Mouse (Mus musculus): ENCODE measurements at regions not wholly inside any gene's neighbourhood (a gene's known extent, or its start where the extent isn't known, plus 50 kb on each side); places are given as distances from the start of the nearest gene placed in this dataset.
"Not testable (repeated sequence)": the region's sequence is repeated elsewhere in the genome, so short reads cannot be mapped to it uniquely, and the experiment has no call there.

DNA sequence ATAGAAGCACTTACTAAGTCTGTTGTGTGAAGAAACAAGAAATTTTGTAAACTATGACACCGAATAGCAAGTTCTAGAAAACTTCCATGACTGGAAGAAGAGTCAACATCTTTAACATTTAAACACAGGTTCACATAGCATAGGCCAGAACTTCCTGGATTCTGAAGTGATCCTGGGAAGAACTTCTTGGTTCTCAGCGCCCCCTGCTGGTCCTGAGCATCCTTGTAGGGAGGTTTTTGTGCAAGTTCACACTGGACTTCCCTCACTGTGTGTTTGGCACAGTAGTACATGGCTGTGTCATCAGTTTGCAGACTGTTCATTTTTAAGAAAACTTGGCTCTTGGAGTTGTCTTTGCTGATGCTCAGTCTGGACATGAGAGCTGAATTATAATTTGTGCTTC is 335.1 kb downstream of the Adam6a start:
- DNase-seq: no peak
- H3K27me3 ChIP-seq (ENCODE audit: control insufficient read depth, insufficient read depth, low read length): no peaks in the 10 kb centered on the region
- TF ChIP-seq CTCF (IDR thresholded peaks at IDR 0.05; ENCODE audit: borderline replicate concordance, insufficient read depth, low read depth, low read length): no peak
- TF ChIP-seq POLR2A (IDR thresholded peaks at IDR 0.05; ENCODE audit: borderline replicate concordance, insufficient read depth, low read length): no peak
- no peaks in the 10 kb centered on the region for H3K4me1 ChIP-seq (ENCODE audit: control insufficient read depth, insufficient read depth, low read length)
- no peak overlapping the region for H3K27ac ChIP-seq (ENCODE audit: insufficient read depth, low read length)
- H3K4me3 ChIP-seq (replicated peaks; ENCODE audit: insufficient read depth, low read depth, low read length): no peak overlapping the region
- 18% methylated on average over 2 of the region's 2 CpGs for WGBS

DNA sequence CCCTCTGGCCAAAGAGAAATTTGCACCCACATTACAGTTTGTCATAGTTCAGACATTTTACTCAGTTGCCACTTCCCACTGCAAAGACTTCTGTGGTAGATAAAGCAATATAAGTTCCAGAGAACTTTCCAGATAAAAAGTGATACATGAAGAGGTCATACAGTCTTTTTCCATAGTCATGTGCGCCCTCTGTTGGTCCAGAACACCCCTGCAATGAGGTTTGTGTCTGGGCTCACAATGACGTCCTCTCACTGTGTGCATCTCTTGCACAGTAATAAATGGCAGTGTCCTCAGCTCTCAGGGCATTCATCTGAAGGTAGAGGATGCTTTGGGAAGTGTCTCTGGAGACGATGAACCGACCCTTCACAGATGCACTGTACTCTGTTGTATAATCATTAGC is 352.4 kb downstream of the Adam6a start:
- H3K27me3 ChIP-seq (ENCODE audit: control insufficient read depth, insufficient read depth, low read length): no peaks in the 10 kb centered on the region
- no peak overlapping the region for H3K4me3 ChIP-seq (replicated peaks; ENCODE audit: insufficient read depth, low read depth, low read length)
- no peaks in the 10 kb centered on the region for H3K4me1 ChIP-seq (ENCODE audit: control insufficient read depth, insufficient read depth, low read length)
- no peak for DNase-seq
- TF ChIP-seq CTCF (IDR thresholded peaks at IDR 0.05; ENCODE audit: borderline replicate concordance, insufficient read depth, low read depth, low read length) (no peak), POLR2A (IDR thresholded peaks at IDR 0.05; ENCODE audit: borderline replicate concordance, insufficient read depth, low read length) (no peak)
- WGBS: 31% methylated on average over 4 of the region's 4 CpGs
- H3K27ac ChIP-seq (ENCODE audit: insufficient read depth, low read length): no peak overlapping the region

DNA sequence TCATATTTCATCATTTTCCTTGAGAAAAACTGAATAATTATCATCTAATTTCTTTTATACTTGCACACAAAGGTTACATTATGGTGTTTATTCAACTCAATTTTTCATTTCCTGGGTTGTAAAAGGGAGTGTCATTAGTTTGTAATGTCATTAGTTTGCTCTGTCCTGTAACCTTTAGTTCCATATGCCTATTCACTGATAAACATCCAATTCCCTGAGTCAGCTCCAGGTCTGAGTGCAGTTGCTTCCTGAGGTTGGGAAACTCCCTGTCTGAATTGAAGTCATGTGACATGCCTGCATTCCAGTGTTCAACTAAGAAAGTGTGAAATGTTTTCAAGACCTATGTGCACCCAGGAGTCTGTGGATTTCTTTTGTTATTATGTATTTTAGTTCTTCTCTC is 362.8 kb downstream of the Adam6a start:
- TF ChIP-seq POLR2A (IDR thresholded peaks at IDR 0.05; ENCODE audit: borderline replicate concordance, insufficient read depth, low read length) (no peak), CTCF (IDR thresholded peaks at IDR 0.05; ENCODE audit: borderline replicate concordance, insufficient read depth, low read depth, low read length) (no peak)
- no peak for DNase-seq

DNA sequence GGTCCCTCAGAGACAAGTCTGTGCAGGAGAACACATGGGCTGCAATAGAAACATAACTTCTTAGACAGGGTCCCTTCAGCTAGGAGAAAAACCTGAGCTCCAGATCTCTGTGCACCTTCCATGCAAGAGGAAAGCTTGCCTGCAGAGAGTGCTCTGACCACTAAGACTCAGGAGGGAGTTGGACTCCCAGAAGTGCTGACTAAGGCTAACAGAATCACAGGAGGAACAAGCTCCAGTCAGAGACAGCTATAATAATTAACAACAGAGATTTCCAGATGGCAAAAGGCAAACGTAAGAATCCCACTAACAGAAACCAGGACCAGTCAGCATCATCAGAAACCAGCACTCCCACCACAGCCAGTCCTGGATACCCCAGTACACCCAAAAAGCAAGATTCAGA is 364.0 kb downstream of the Adam6a start:
- Histone ChIP-seq H3K27me3 (ENCODE audit: control insufficient read depth, insufficient read depth, low read length) (no peaks in the 10 kb centered on the region), H3K4me3 (replicated peaks; ENCODE audit: insufficient read depth, low read depth, low read length) (no peak overlapping the region), H3K4me1 (ENCODE audit: control insufficient read depth, insufficient read depth, low read length) (no peaks in the 10 kb centered on the region), H3K27ac (ENCODE audit: insufficient read depth, low read length) (no peak overlapping the region)
- TF ChIP-seq CTCF (IDR thresholded peaks at IDR 0.05; ENCODE audit: borderline replicate concordance, insufficient read depth, low read depth, low read length) (no peak), POLR2A (IDR thresholded peaks at IDR 0.05; ENCODE audit: borderline replicate concordance, insufficient read depth, low read length) (no peak)
- WGBS: 67% methylated on average over 1 of the region's 1 CpGs
- DNase-seq: no peak

More for the DNA sequence above, 362.8 kb downstream of the Adam6a start:
- Histone ChIP-seq H3K4me1 (ENCODE audit: control insufficient read depth, insufficient read depth, low read length) (no peaks in the 10 kb centered on the region), H3K27ac (ENCODE audit: insufficient read depth, low read length) (no peak overlapping the region), H3K4me3 (replicated peaks; ENCODE audit: insufficient read depth, low read depth, low read length) (no peak overlapping the region), H3K27me3 (ENCODE audit: control insufficient read depth, insufficient read depth, low read length) (no peaks in the 10 kb centered on the region)

DNA sequence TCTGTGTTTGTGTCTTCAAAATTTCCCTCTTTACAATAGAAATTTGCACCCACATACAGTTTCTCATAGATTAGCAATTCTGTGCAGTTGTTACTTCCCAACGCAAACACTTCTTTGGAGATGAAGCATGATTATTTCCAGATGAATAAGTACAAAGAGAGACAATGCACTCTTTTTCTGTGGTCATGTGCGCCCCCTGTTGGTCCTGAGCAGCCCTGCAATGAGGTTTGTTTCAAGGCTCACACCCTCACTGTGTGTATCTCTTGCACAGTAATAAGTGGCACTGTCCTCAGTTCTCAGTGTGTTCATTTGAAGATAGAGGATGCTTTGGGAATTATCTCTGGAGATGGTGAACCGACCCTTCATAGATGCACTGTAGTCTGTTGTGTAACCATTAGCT is 368.1 kb downstream of the Adam6a start:
- Histone ChIP-seq H3K27me3 (ENCODE audit: control insufficient read depth, insufficient read depth, low read length) (no peaks in the 10 kb centered on the region), H3K27ac (ENCODE audit: insufficient read depth, low read length) (no peak overlapping the region), H3K4me3 (replicated peaks; ENCODE audit: insufficient read depth, low read depth, low read length) (no peak overlapping the region), H3K4me1 (ENCODE audit: control insufficient read depth, insufficient read depth, low read length) (no peaks in the 10 kb centered on the region)
- DNase-seq: no peak
- WGBS: 39% methylated on average over 3 of the region's 3 CpGs
- TF ChIP-seq POLR2A (IDR thresholded peaks at IDR 0.05; ENCODE audit: borderline replicate concordance, insufficient read depth, low read length) (no peak), CTCF (IDR thresholded peaks at IDR 0.05; ENCODE audit: borderline replicate concordance, insufficient read depth, low read depth, low read length) (no peak)

DNA sequence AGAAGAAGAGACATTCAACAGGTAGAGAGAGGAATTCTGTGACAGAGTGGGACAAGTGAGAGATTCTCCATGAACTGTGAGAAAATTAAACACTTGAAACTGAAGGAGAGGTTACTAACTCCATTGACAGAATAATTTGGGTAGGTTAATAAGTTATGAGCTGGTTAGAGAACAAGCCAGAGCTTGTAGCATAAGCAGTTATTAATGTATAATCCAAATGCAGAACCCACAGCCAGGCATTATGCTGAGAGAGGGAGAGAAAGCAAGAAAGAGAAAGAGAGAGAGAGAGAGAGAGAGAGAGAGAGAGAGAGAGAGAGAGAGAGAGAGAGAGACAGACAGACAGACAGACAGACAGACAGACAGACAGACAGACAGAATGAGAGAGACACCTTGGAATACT is 397.0 kb downstream of the Adam6a start:
- Histone ChIP-seq H3K4me1 (ENCODE audit: control insufficient read depth, insufficient read depth, low read length) (no peaks in the 10 kb centered on the region), H3K27ac (ENCODE audit: insufficient read depth, low read length) (no peak overlapping the region), H3K27me3 (ENCODE audit: control insufficient read depth, insufficient read depth, low read length) (no peaks in the 10 kb centered on the region), H3K4me3 (replicated peaks; ENCODE audit: insufficient read depth, low read depth, low read length) (no peak overlapping the region)
- no peak for DNase-seq
- no peak for TF ChIP-seq POLR2A (IDR thresholded peaks at IDR 0.05; ENCODE audit: borderline replicate concordance, insufficient read depth, low read length)
- TF ChIP-seq CTCF (IDR thresholded peaks at IDR 0.05; ENCODE audit: borderline replicate concordance, insufficient read depth, low read depth, low read length): no peak

DNA sequence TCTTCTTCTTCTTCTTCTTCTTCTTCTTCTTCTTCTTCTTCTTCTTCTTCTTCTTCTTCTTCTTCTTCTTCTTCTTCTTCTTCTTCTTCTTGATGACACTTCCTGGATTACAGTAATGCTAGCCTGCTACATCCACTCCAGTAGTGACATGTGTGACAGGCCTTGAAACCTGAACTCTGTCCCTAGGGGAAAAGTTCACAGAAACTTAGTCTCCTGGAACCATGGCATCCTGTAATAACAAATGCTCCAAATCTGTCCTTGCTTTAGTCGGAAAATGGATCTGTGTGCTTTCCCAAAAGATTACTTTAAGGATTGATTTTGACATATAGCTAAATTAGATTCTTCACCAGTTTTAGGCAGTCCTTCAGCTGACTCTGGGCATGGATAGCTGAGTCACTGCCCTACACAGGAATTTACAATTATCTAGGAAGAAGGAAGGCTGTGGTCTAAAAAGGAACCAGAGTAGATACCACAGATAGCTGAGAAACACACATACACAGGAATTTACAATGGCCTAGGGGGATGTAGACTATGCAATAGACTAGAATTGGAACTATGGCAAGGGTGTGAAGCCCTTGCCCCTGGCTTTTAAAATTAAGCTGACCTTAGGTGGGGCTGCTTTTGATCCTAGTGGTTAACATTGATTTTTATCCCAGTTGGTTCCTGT is 400.1 kb downstream of the Adam6a start:
- 63% methylated on average over 1 of the region's 1 CpGs for WGBS
- DNase-seq; H3K4me1 ChIP-seq (ENCODE audit: control insufficient read depth, insufficient read depth, low read length); H3K4me3 ChIP-seq (replicated peaks; ENCODE audit: insufficient read depth, low read depth, low read length); H3K27ac ChIP-seq (ENCODE audit: insufficient read depth, low read length); H3K27me3 ChIP-seq (ENCODE audit: control insufficient read depth, insufficient read depth, low read length): not testable (repeated sequence)

DNA sequence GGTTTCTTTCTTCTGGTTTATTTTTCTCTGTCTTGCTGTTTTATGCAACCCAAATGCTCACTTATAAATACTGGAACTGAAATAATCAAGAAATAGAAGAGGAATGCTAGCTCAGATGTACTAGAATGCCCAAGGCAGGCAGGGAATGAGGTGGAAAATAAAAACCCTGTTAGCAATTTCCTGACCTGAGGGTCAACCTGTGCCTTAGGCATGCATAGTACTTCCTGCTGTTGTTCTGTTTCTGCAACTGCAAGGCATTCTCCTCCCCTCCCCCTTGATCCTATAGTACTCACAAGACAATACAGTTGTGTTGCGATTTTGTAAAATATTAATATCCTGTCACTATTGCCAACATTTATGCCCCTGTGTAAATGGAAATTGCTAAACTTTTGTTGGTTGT is 402.1 kb downstream of the Adam6a start:
- 94% methylated on average over 1 of the region's 1 CpGs for WGBS
- H3K4me3 ChIP-seq (replicated peaks; ENCODE audit: insufficient read depth, low read depth, low read length); H3K27ac ChIP-seq (ENCODE audit: insufficient read depth, low read length); H3K27me3 ChIP-seq (ENCODE audit: control insufficient read depth, insufficient read depth, low read length); H3K4me1 ChIP-seq (ENCODE audit: control insufficient read depth, insufficient read depth, low read length); DNase-seq: not testable (repeated sequence)

DNA sequence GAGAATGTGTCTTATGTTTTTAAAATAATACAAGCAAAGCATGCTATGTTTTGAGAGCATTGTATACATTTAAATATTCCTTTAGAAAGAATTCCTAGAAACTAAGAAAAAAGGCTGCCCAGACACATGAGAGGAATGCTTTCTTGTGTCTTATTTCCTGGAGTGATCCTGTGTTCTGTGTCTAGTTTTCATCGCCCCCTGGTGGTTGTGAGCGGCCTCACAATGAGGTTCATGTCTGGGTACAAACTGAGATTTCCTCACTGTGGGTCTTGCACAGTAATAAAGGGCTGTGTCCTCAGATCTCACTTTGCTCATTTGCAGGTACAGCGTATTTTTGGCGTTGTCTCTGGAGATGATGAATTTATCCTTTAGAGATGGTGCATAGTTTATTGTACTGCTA is 404.3 kb downstream of the Adam6a start:
- not testable (repeated sequence) for DNase-seq; H3K27me3 ChIP-seq (ENCODE audit: control insufficient read depth, insufficient read depth, low read length); H3K4me1 ChIP-seq (ENCODE audit: control insufficient read depth, insufficient read depth, low read length); H3K27ac ChIP-seq (ENCODE audit: insufficient read depth, low read length); H3K4me3 ChIP-seq (replicated peaks; ENCODE audit: insufficient read depth, low read depth, low read length)
- 30% methylated on average over 4 of the region's 4 CpGs for WGBS

Measured in cerebellum, adult 2 months (tissue).